Mouse (Mus musculus) cerebellum, adult 2 months (tissue): ENCODE data around the gene Btg4. TPM values are rescaled to one million over a fixed set of nuclear protein-coding genes. Genes with fewer than 3 reads are reported as not detected.

Experiments
- DNase-seq, 2 experiments: peaks; one replicate each; pipeline ENCODE4 v3.0.0; 2021
- H3K27ac ChIP-seq: fragments of 200-500 bp; 2 replicates; pipeline ENCODE4 v1.5.1; 2012; ENCODE audit warnings: low read length, control low read depth, inconsistent platforms; ENCODE audit not compliant: insufficient read depth
- H3K27me3 ChIP-seq: fragments of 200-500 bp; 2 replicates; pipeline ENCODE4 v1.6.1; 2012; ENCODE audit warnings: inconsistent platforms, mild to moderate bottlenecking, low read length, moderate library complexity; ENCODE audit not compliant: control insufficient read depth, insufficient read depth
- H3K4me1 ChIP-seq: fragments of 200-500 bp; 2 replicates; pipeline ENCODE4 v1.6.1; 2011; ENCODE audit warnings: low read length; ENCODE audit not compliant: control insufficient read depth, insufficient read depth
- H3K4me3 ChIP-seq: fragments of 200-500 bp; replicated peaks from 2 replicates; pipeline ENCODE3; 2011; ENCODE audit warnings: mild to moderate bottlenecking, low read depth, low read length, control low read depth; ENCODE audit not compliant: insufficient read depth
- CTCF ChIP-seq: fragments of 200-500 bp; IDR thresholded peaks from 2 replicates; pipeline ENCODE4 v1.5.1; 2011; ENCODE audit warnings: low read depth, mild to moderate bottlenecking, control low read depth, low read length, moderate library complexity, borderline replicate concordance; ENCODE audit not compliant: insufficient read depth
- POLR2A ChIP-seq: fragments of 200-500 bp; IDR thresholded peaks from 2 replicates; pipeline ENCODE4 v1.6.1; 2011; ENCODE audit warnings: low read length, control low read depth, borderline replicate concordance; ENCODE audit not compliant: insufficient read depth
- WGBS: fragments of 180-500 bp; shearing (Covaris S2); methylation state at CpG from one replicate; pipeline ENCODE4 v1.1.7; 2018; 5-methylcytosine and 5-hydroxymethylcytosine counted together
- polyA plus RNA-seq: library from polyadenylated mRNA; depleted of rRNA; stranded (reverse); fragments of >200 nt; gene quantifications from 2 replicates; pipeline ENCODE4 v1.2.3, GENCODE M21; 2012

The Btg4 gene
- polyA plus RNA-seq, 1 experiment, result not detected

- 27% methylated on average over 4 of the region's 4 CpGs for WGBS
- Histone ChIP-seq H3K27me3 (no peaks in the 10 kb centered on the region), H3K4me1 (no peaks in the 10 kb centered on the region), H3K4me3 (no peak overlapping the region), H3K27ac (no peak overlapping the region)
- no peak for TF ChIP-seq POLR2A
- no peak for TF ChIP-seq CTCF
- DNase-seq, result no peak
Measured at GRCm38 (mm10) chr9:51058951-51059521, 1.7 kb upstream of the Btg4 start.

- Histone ChIP-seq H3K27ac (no peak overlapping the region), H3K4me3 (no peak overlapping the region), H3K27me3 (no peaks in the 10 kb centered on the region), H3K4me1 (no peaks in the 10 kb centered on the region)
- WGBS, result 37% methylated on average over 3 of the region's 3 CpGs
- no peak for TF ChIP-seq POLR2A
- TF ChIP-seq CTCF, result no peak
- DNase-seq, result no peak
Measured at GRCm38 (mm10) chr9:51068202-51068601, 7.5 kb downstream of the Btg4 start.

- no peak overlapping the region for H3K4me3 ChIP-seq
- H3K27me3 ChIP-seq, result no peaks in the 10 kb centered on the region
- 95% methylated on average over 4 of the region's 4 CpGs for WGBS
- no peak for TF ChIP-seq CTCF
- no peak for TF ChIP-seq POLR2A
- H3K27ac ChIP-seq, result no peak overlapping the region
- H3K4me1 ChIP-seq, result peaks cover 3% of the 10 kb centered on the region; the same call in 1 of the 2 replicates
- DNase-seq, result no peak
Measured at GRCm38 (mm10) chr9:51070801-51071200, 10.1 kb downstream of the Btg4 start.

GRCm38 (mm10) chr9:51075780-51076179 lies 15.1 kb downstream of the Btg4 start:
- Histone ChIP-seq H3K4me3 (peak overlapping the region; percentile 29), H3K27me3 (no peaks in the 10 kb centered on the region), H3K27ac (peak overlapping the region; percentile 47; the same call in 1 of the 2 replicates), H3K4me1 (peaks cover 7% of the 10 kb centered on the region; the same call in 1 of the 2 replicates)
- no peak for TF ChIP-seq CTCF
- no peak for TF ChIP-seq POLR2A
- DNase-seq, result peak; percentile 70 to 81
- WGBS, result 3% methylated on average over 3 of the region's 3 CpGs

GRCm38 (mm10) chr9:51076300-51076978 lies 15.7 kb downstream of the Btg4 start:
- peak overlapping the region; percentile 67 for H3K4me3 ChIP-seq
- peaks cover 7% of the 10 kb centered on the region; the same call in 1 of the 2 replicates for H3K4me1 ChIP-seq
- H3K27ac ChIP-seq, result peak overlapping the region; percentile 73
- no peaks in the 10 kb centered on the region for H3K27me3 ChIP-seq
- DNase-seq, result peak; percentile 51 to 52
- under 1% methylated on average over 17 of the region's 17 CpGs for WGBS
- no peak for TF ChIP-seq POLR2A
- no peak for TF ChIP-seq CTCF

GRCm38 (mm10) chr9:51076979-51077315 lies 16.2 kb downstream of the Btg4 start, which contains the start of gene Layn:
Gene Layn (minus strand): TSS chr9:51077094.
- Histone ChIP-seq H3K4me3 (peak within 1 kb of the TSS; percentile 67), H3K4me1 (peaks cover 7% of the 10 kb centered on the region; the same call in 1 of the 2 replicates), H3K27ac (peak within 1 kb of the TSS; percentile 73), H3K27me3 (no peaks in the 10 kb centered on the region)
- TF ChIP-seq POLR2A (no peak), CTCF (no peak)
- WGBS, result 4% methylated on average over 14 of the region's 14 CpGs
- peak; percentile 29 to 37 for DNase-seq

- TF ChIP-seq CTCF, result no peak
- no peak for TF ChIP-seq POLR2A
- 89% methylated on average over 5 of the region's 5 CpGs for WGBS
- Histone ChIP-seq H3K4me1 (peaks cover 4% of the 10 kb centered on the region; the same call in 1 of the 2 replicates), H3K4me3 (no peak overlapping the region), H3K27ac (no peak overlapping the region), H3K27me3 (no peaks in the 10 kb centered on the region)
- DNase-seq, result no peak
Measured at GRCm38 (mm10) chr9:51081614-51082013, 20.9 kb downstream of the Btg4 start.

- no peaks in the 10 kb centered on the region for H3K4me1 ChIP-seq
- no peaks in the 10 kb centered on the region for H3K27me3 ChIP-seq
- TF ChIP-seq CTCF, result no peak
- TF ChIP-seq POLR2A, result no peak
- H3K4me3 ChIP-seq, result no peak overlapping the region
- no peak overlapping the region for H3K27ac ChIP-seq
- WGBS, result 85% methylated on average over 5 of the region's 5 CpGs
- DNase-seq, result no peak
Measured at GRCm38 (mm10) chr9:51093697-51094096, 33.0 kb downstream of the Btg4 start.
